Mouse (Mus musculus) kidney, adult 2 months (tissue): ENCODE data around the gene Ptpn14.

ENCODE experiments used
- CTCF ChIP-seq: fragments of 200-500 bp; conservative IDR thresholded peaks from 2 replicates; pipeline ENCODE4 v1.5.1; 2011; ENCODE audit warnings: low read depth, mild to moderate bottlenecking, control low read depth, low read length, moderate library complexity, mixed read lengths; ENCODE audit not compliant: insufficient read depth, insufficient read length
- POLR2A ChIP-seq: fragments of 200-500 bp; IDR thresholded peaks from one replicate; pipeline ENCODE4 v1.6.1; 2011; ENCODE audit warnings: low read depth, low read length, control low read depth

DNA sequence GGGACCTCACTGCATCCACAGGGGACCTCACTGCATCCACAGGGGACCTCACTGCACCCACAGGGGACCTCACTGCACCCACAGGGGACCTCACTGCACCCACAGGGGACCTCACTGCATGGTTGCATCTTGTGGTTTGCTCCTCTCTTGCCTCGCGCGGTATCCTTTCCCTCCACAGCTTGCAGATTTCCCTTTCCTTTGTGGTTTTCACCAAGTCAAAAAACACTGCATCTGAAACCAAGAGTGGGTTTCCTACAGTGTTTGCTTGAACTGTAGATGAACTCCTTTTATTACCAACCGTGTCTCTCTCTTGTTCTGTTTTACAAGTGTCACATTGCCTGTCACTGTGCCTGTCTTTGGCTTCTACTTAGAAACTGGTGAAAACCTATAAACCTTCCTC lies 18.5 kb downstream of the Ptpn14 start:
- TF ChIP-seq POLR2A = no peak
- TF ChIP-seq CTCF = no peak
